Mouse (Mus musculus) myocyte (in vitro differentiated cells): ENCODE measurements around the gene Ryr1. TPM values are rescaled to one million over a fixed set of nuclear protein-coding genes. Genes with fewer than 3 reads are reported as not detected.

ENCODE experiments used
- H3K27me3 ChIP-seq: one replicate; pipeline ENCODE4 v1.6.1; 2011; ENCODE audit not compliant: control insufficient read depth, insufficient read depth, insufficient read length
- H3K36me3 ChIP-seq: one replicate; pipeline ENCODE4 v1.6.1; 2011; ENCODE audit not compliant: control insufficient read depth, insufficient read depth
- H3K4me2 ChIP-seq: one replicate; pipeline ENCODE4 v1.6.1; 2011; ENCODE audit warnings: low read depth, control low read depth
- H3K4me3 ChIP-seq: one replicate; pipeline ENCODE4 v1.5.1; 2011; ENCODE audit warnings: mild to moderate bottlenecking, control low read depth, moderate library complexity
- H3K79me2 ChIP-seq: one replicate; pipeline ENCODE4 v1.6.1; 2011; ENCODE audit not compliant: control insufficient read depth, insufficient read depth
- H3ac ChIP-seq: one replicate; pipeline ENCODE4 v1.6.1; 2011; ENCODE audit not compliant: control insufficient read depth, insufficient read length
- CEBPB ChIP-seq: IDR thresholded peaks from 2 replicates; pipeline ENCODE4 v1.6.1; 2011; ENCODE audit warnings: mild to moderate bottlenecking, moderate library complexity; ENCODE audit not compliant: poor library complexity, insufficient read depth, severe bottlenecking
- E2F4 ChIP-seq: IDR thresholded peaks from one replicate; pipeline ENCODE4 v1.6.1; 2011; ENCODE audit warnings: mild to moderate bottlenecking, control low read depth, moderate library complexity; ENCODE audit not compliant: insufficient read depth
- MAX ChIP-seq: IDR thresholded peaks from one replicate; pipeline ENCODE4 v1.6.1; 2011; ENCODE audit warnings: low read depth, mild to moderate bottlenecking, control low read depth
- MYOD1 ChIP-seq, 3 experiments: IDR thresholded peaks; one replicate each; pipeline ENCODE4 v1.6.1; 2011; ENCODE audit warnings: control low read depth in 2 of 3, low read depth in 2 of 3, mild to moderate bottlenecking in 2 of 3, moderate library complexity in 1 of 3; ENCODE audit not compliant: insufficient read length in 2 of 3, control insufficient read depth in 1 of 3
- MYOG ChIP-seq, 3 experiments: IDR thresholded peaks; one replicate each; pipeline ENCODE4 v1.6.1; 2011; ENCODE audit warnings: control low read depth in 2 of 3, low read depth in 2 of 3, mild to moderate bottlenecking in 2 of 3; ENCODE audit not compliant: insufficient read length in 2 of 3, control insufficient read depth in 1 of 3, insufficient read depth in 1 of 3
- POLR2A ChIP-seq: IDR thresholded peaks from one replicate; pipeline ENCODE4 v1.6.1; 2011; ENCODE audit warnings: low read depth, mild to moderate bottlenecking, control low read depth, moderate library complexity; ENCODE audit not compliant: insufficient read length
- POLR2AphosphoS2 ChIP-seq: IDR thresholded peaks from one replicate; pipeline ENCODE4 v1.6.1; 2011; ENCODE audit warnings: low read depth, control low read depth; ENCODE audit not compliant: insufficient read length
- REST ChIP-seq: IDR thresholded peaks from one replicate; pipeline ENCODE4 v1.6.1; 2011; ENCODE audit warnings: mild to moderate bottlenecking, control low read depth, moderate library complexity; ENCODE audit not compliant: insufficient read depth, insufficient read length
- SRF ChIP-seq: IDR thresholded peaks from one replicate; pipeline ENCODE4 v1.6.1; 2011; ENCODE audit warnings: low read depth; ENCODE audit not compliant: control insufficient read depth, insufficient read length
- TCF12 ChIP-seq: IDR thresholded peaks from one replicate; pipeline ENCODE4 v1.6.1; 2011; ENCODE audit warnings: mild to moderate bottlenecking, control low read depth; ENCODE audit not compliant: poor library complexity, insufficient read depth, severe bottlenecking
- TCF3 ChIP-seq: IDR thresholded peaks from one replicate; pipeline ENCODE4 v1.6.1; 2011; ENCODE audit warnings: low read depth, control low read depth; ENCODE audit not compliant: insufficient read length
- USF1 ChIP-seq: IDR thresholded peaks from one replicate; pipeline ENCODE4 v1.6.1; 2011; ENCODE audit warnings: low read depth, mild to moderate bottlenecking, control low read depth, moderate library complexity
- polyA plus RNA-seq: library from polyadenylated mRNA; unstranded; fragments of >200 nt; fragmentation: generic; extraction: Trizol; gene quantifications from one replicate; pipeline ENCODE4 v1.2.1, GENCODE M21; 2012; ENCODE audit warnings: missing spikeins

The Ryr1 gene
- polyA plus RNA-seq, 1 experiment = 73.1 TPM

- no peak overlapping the region for H3ac ChIP-seq
- no peak overlapping the region for H3K4me2 ChIP-seq
- TF ChIP-seq POLR2A (no peak), POLR2AphosphoS2 (peak; percentile 11)
- H3K27me3 ChIP-seq = no peaks in the 10 kb centered on the region
- H3K79me2 ChIP-seq = no peaks in the 10 kb centered on the region
- H3K36me3 ChIP-seq = peaks cover 4% of the 10 kb centered on the region
- no peak overlapping the region for H3K4me3 ChIP-seq
Observed at GRCm38 (mm10) chr7:29048615-29049014, 76.4 kb downstream of the Ryr1 start.

DNA sequence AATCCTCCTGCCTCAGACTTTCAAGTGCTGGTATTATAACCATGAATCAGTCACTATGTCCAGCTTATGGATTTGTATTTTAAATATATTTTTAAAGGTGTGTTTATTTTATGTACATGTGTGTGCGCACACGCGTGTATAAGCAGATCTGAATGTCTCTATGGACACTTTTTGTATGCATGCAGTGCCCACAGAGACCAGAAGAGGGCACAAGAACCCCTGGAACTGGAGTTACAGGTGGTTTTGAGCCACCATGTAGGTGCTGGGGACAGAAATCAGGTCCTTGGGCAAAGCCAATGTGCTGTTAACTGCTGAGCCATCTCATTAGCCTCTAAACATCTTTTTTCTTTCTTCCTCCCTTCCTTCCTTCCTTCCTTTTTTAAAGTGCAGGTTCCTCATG is 76.9 kb downstream of the Ryr1 start:
- no peak for TF ChIP-seq MYOG (IDR thresholded peaks at IDR 0.05; ENCODE audit: control insufficient read depth in 1 of 3, insufficient read depth in 1 of 3, insufficient read length in 2 of 3, low read depth in 2 of 3)
- no peak for TF ChIP-seq MAX
- no peak for TF ChIP-seq TCF12
- TF ChIP-seq POLR2AphosphoS2 = no peak
- TF ChIP-seq CEBPB = no peak
- TF ChIP-seq SRF = no peak
- TF ChIP-seq USF1 = no peak
- no peak for TF ChIP-seq POLR2A
- TF ChIP-seq TCF3 = no peak
- TF ChIP-seq REST = no peak
- TF ChIP-seq E2F4 = no peak
- no peak for TF ChIP-seq MYOD1 (IDR thresholded peaks at IDR 0.05; ENCODE audit: control insufficient read depth in 1 of 3, insufficient read length in 2 of 3, low read depth in 2 of 3)
- Histone ChIP-seq H3K4me3 (no peak overlapping the region), H3K4me2 (no peak overlapping the region), H3K79me2 (no peaks in the 10 kb centered on the region), H3ac (no peak overlapping the region), H3K36me3 (peaks cover 4% of the 10 kb centered on the region), H3K27me3 (no peaks in the 10 kb centered on the region)

DNA sequence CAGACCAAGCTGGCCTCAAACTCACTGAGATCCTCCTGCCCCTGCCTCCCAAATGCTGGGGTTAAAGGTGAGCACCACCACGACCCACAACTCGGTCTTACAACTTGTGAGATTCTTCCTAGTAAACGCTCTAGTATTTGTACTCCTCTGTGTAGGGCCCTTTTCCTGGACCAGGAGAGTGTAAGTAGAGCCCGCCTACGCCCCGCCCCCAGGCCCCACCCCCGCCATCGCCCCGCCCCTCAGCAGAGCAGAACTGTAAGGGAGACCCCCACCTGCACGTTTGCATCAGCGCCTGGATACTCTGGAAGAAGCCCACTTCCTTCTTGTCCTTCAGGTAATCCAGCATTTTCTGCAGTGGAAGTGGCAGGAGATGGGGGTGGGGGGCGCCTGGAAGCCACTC is 78.4 kb downstream of the Ryr1 start:
- no peaks in the 10 kb centered on the region for H3K27me3 ChIP-seq
- H3K4me2 ChIP-seq = no peak overlapping the region

DNA sequence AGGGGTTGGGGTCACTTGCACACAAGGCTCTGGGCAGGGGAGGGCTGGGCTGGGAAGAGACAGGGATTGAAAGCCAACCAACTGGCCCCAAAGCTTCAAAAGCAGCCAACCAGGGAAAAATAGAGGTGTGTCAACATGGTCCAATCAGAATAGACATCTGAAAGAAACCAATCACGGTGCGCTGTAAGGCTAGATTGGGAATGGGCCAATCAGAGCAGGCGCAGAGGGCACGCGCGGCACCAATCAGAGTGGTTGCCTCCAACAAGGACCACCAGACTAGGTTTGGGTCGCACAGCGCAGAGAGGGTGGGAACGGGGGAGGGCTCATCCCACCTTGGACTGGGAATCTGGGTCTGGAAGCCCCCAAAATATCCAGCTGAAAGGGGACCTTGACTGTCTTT is 80.7 kb downstream of the Ryr1 start:
- no peak overlapping the region for H3K4me2 ChIP-seq
- no peak overlapping the region for H3ac ChIP-seq
- H3K36me3 ChIP-seq = peaks cover 3% of the 10 kb centered on the region
- no peak overlapping the region for H3K4me3 ChIP-seq
- H3K79me2 ChIP-seq = no peaks in the 10 kb centered on the region
- TF ChIP-seq TCF12 = no peak
- TF ChIP-seq USF1 = no peak
- TF ChIP-seq MAX = no peak
- no peak for TF ChIP-seq E2F4
- TF ChIP-seq POLR2AphosphoS2 = no peak
- TF ChIP-seq CEBPB = no peak
- no peak for TF ChIP-seq POLR2A
- no peak for TF ChIP-seq MYOD1 (IDR thresholded peaks at IDR 0.05; ENCODE audit: control insufficient read depth in 1 of 3, insufficient read length in 2 of 3, low read depth in 2 of 3)
- no peak for TF ChIP-seq REST
- TF ChIP-seq TCF3 = no peak
- TF ChIP-seq MYOG (IDR thresholded peaks at IDR 0.05; ENCODE audit: control insufficient read depth in 1 of 3, insufficient read depth in 1 of 3, insufficient read length in 2 of 3, low read depth in 2 of 3) = no peak
- no peak for TF ChIP-seq SRF
- H3K27me3 ChIP-seq = no peaks in the 10 kb centered on the region

More for the DNA sequence above, 78.4 kb downstream of the Ryr1 start:
- H3K4me3 ChIP-seq = no peak overlapping the region
- H3K36me3 ChIP-seq = peaks cover 4% of the 10 kb centered on the region
- TF ChIP-seq E2F4 (no peak), USF1 (no peak), CEBPB (no peak)
- H3ac ChIP-seq = no peak overlapping the region
- no peaks in the 10 kb centered on the region for H3K79me2 ChIP-seq

DNA sequence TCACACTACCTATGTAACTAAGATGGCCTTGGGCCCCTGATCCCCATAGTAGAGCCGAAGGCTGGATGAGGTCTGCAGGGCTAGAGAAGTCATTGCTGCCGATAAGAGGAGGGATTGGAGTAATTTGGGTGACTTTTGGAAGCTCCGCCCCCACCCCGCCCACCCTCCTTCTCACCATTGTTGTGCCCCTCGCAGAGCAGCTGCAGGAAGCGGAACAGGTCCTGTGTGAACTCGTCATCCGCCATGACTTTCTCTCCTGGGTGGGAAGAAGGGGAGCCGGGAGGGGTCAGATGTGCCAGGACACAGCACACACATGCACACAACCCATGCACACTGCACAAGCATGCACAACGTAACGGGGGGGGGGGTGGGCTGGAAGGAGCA is 81.3 kb downstream of the Ryr1 start:
- H3ac ChIP-seq = no peak overlapping the region
- H3K36me3 ChIP-seq = peaks cover 2% of the 10 kb centered on the region
- no peak overlapping the region for H3K4me3 ChIP-seq
- H3K4me2 ChIP-seq = peak overlapping the region; percentile 60
- no peak for TF ChIP-seq MAX
- TF ChIP-seq MYOG (IDR thresholded peaks at IDR 0.05; ENCODE audit: control insufficient read depth in 1 of 3, insufficient read depth in 1 of 3, insufficient read length in 2 of 3, low read depth in 2 of 3) = no peak
- no peak for TF ChIP-seq POLR2A
- no peak for TF ChIP-seq USF1
- no peak for TF ChIP-seq CEBPB
- no peak for TF ChIP-seq E2F4
- TF ChIP-seq MYOD1 (IDR thresholded peaks at IDR 0.05; ENCODE audit: control insufficient read depth in 1 of 3, insufficient read length in 2 of 3, low read depth in 2 of 3) = no peak
- no peak for TF ChIP-seq SRF
- TF ChIP-seq TCF12 = no peak
- no peak for TF ChIP-seq POLR2AphosphoS2
- TF ChIP-seq REST = no peak
- TF ChIP-seq TCF3 = no peak
- no peaks in the 10 kb centered on the region for H3K79me2 ChIP-seq
- no peaks in the 10 kb centered on the region for H3K27me3 ChIP-seq
